Mouse (Mus musculus): ENCODE data around the gene Inip. TPM values are rescaled to one million over a fixed set of nuclear protein-coding genes. Genes with fewer than 3 reads are reported as not detected.

Gene Inip
- polyA plus RNA-seq, 1 experiment from 2014 or later: 40.4 TPM

GRCm38 (mm10) chr4:59760636-59761364 lies 40.6 kb downstream of the Inip start:
- Histone ChIP-seq H3K36me3 (no peaks in the 10 kb centered on the region), H3K9me3 (no peaks in the 10 kb centered on the region), H3K4me3 (replicated peaks) (no peak overlapping the region), H3K9ac (no peak overlapping the region), H3K27me3 (replicated peaks) (no peaks in the 10 kb centered on the region), H3K4me2 (replicated peaks) (no peak overlapping the region), H3K4me1 (replicated peaks) (peaks cover 6% of the 10 kb centered on the region; the same call in 1 of the 2 replicates), H3K27ac (no peak overlapping the region)
- WGBS: 52% methylated on average over 10 of the region's 10 CpGs
- no peak for ATAC-seq

GRCm38 (mm10) chr4:59760016-59760415 lies 41.4 kb downstream of the Inip start:
- H3K4me2 ChIP-seq (replicated peaks): no peak overlapping the region
- no peak overlapping the region for H3K27ac ChIP-seq
- 80% methylated on average over 4 of the region's 4 CpGs for WGBS
- H3K9me3 ChIP-seq: no peaks in the 10 kb centered on the region
- no peak for ATAC-seq
- no peaks in the 10 kb centered on the region for H3K27me3 ChIP-seq (replicated peaks)
- H3K4me1 ChIP-seq (replicated peaks): peaks cover 3% of the 10 kb centered on the region; the same call in 1 of the 2 replicates
- no peaks in the 10 kb centered on the region for H3K36me3 ChIP-seq
- H3K9ac ChIP-seq: no peak overlapping the region
- no peak overlapping the region for H3K4me3 ChIP-seq (replicated peaks)

- H3K4me1 ChIP-seq (replicated peaks): no peaks in the 10 kb centered on the region
- no peak overlapping the region for H3K4me3 ChIP-seq (replicated peaks)
Measured at GRCm38 (mm10) chr4:59757452-59758435, 43.6 kb downstream of the Inip start.

GRCm38 (mm10) chr4:59756332-59757082 lies 44.9 kb downstream of the Inip start:
- Histone ChIP-seq H3K4me1 (replicated peaks) (no peaks in the 10 kb centered on the region), H3K4me2 (replicated peaks) (no peak overlapping the region), H3K36me3 (no peaks in the 10 kb centered on the region), H3K4me3 (replicated peaks) (no peak overlapping the region), H3K27me3 (replicated peaks) (no peaks in the 10 kb centered on the region), H3K9me3 (no peaks in the 10 kb centered on the region), H3K9ac (no peak overlapping the region), H3K27ac (no peak overlapping the region)
- no peak for ATAC-seq
- WGBS: 86% methylated on average over 9 of the region's 9 CpGs

More at GRCm38 (mm10) chr4:59757452-59758435, 43.6 kb downstream of the Inip start:
- Histone ChIP-seq H3K27ac (no peak overlapping the region), H3K36me3 (no peaks in the 10 kb centered on the region), H3K9ac (no peak overlapping the region), H3K4me2 (replicated peaks) (no peak overlapping the region), H3K27me3 (replicated peaks) (no peaks in the 10 kb centered on the region), H3K9me3 (no peaks in the 10 kb centered on the region)
- no peak for ATAC-seq
- WGBS: 79% methylated on average over 12 of the region's 12 CpGs

GRCm38 (mm10) chr4:59753491-59754140 lies 47.8 kb downstream of the Inip start:
- no peak for ATAC-seq
- WGBS: 76% methylated on average over 13 of the region's 13 CpGs
- no peak overlapping the region for H3K4me3 ChIP-seq (replicated peaks)

GRCm38 (mm10) chr4:59739882-59740281 lies 61.5 kb downstream of the Inip start:
- Histone ChIP-seq H3K9ac (no peak overlapping the region), H3K9me3 (no peaks in the 10 kb centered on the region), H3K4me2 (replicated peaks) (no peak overlapping the region), H3K4me3 (replicated peaks) (no peak overlapping the region), H3K36me3 (no peaks in the 10 kb centered on the region), H3K27ac (no peak overlapping the region), H3K27me3 (replicated peaks) (no peaks in the 10 kb centered on the region), H3K4me1 (replicated peaks) (no peaks in the 10 kb centered on the region)
- WGBS: 45% methylated on average over 2 of the region's 2 CpGs
- no peak for ATAC-seq

More at GRCm38 (mm10) chr4:59753491-59754140, 47.8 kb downstream of the Inip start:
- H3K27me3 ChIP-seq (replicated peaks): no peaks in the 10 kb centered on the region
- H3K36me3 ChIP-seq: no peaks in the 10 kb centered on the region
- H3K9ac ChIP-seq: no peak overlapping the region
- H3K4me1 ChIP-seq (replicated peaks): no peaks in the 10 kb centered on the region
- no peak overlapping the region for H3K4me2 ChIP-seq (replicated peaks)
- no peak overlapping the region for H3K27ac ChIP-seq
- H3K9me3 ChIP-seq: no peaks in the 10 kb centered on the region

GRCm38 (mm10) chr4:59739321-59739720 lies 62.1 kb downstream of the Inip start:
- WGBS: 99% methylated on average over 4 of the region's 4 CpGs
- Histone ChIP-seq H3K4me3 (replicated peaks) (no peak overlapping the region), H3K4me2 (replicated peaks) (no peak overlapping the region), H3K27me3 (replicated peaks) (no peaks in the 10 kb centered on the region), H3K36me3 (no peaks in the 10 kb centered on the region), H3K4me1 (replicated peaks) (no peaks in the 10 kb centered on the region), H3K9me3 (no peaks in the 10 kb centered on the region), H3K9ac (no peak overlapping the region), H3K27ac (no peak overlapping the region)
- ATAC-seq: no peak

- Histone ChIP-seq H3K9ac (no peak overlapping the region), H3K4me3 (replicated peaks) (no peak overlapping the region), H3K27ac (no peak overlapping the region), H3K9me3 (no peaks in the 10 kb centered on the region), H3K4me1 (replicated peaks) (no peaks in the 10 kb centered on the region), H3K36me3 (no peaks in the 10 kb centered on the region), H3K4me2 (replicated peaks) (no peak overlapping the region), H3K27me3 (replicated peaks) (no peaks in the 10 kb centered on the region)
- ATAC-seq: no peak
- WGBS: 88% methylated on average over 7 of the region's 7 CpGs
Measured at GRCm38 (mm10) chr4:59731544-59731943, 69.8 kb downstream of the Inip start.

GRCm38 (mm10) chr4:59728839-59729238 lies 72.5 kb downstream of the Inip start:
- H3K27ac ChIP-seq: no peak overlapping the region
- no peak overlapping the region for H3K4me3 ChIP-seq (replicated peaks)
- H3K4me2 ChIP-seq (replicated peaks): no peak overlapping the region
- H3K9me3 ChIP-seq: no peaks in the 10 kb centered on the region
- ATAC-seq: no peak
- no peaks in the 10 kb centered on the region for H3K4me1 ChIP-seq (replicated peaks)
- no peak overlapping the region for H3K9ac ChIP-seq
- WGBS: 83% methylated on average over 2 of the region's 2 CpGs
- no peaks in the 10 kb centered on the region for H3K27me3 ChIP-seq (replicated peaks)
- no peaks in the 10 kb centered on the region for H3K36me3 ChIP-seq

GRCm38 (mm10) chr4:59727878-59728261 lies 73.5 kb downstream of the Inip start:
- Histone ChIP-seq H3K4me3 (replicated peaks) (no peak overlapping the region), H3K4me1 (replicated peaks) (no peaks in the 10 kb centered on the region), H3K27ac (no peak overlapping the region), H3K27me3 (replicated peaks) (no peaks in the 10 kb centered on the region), H3K4me2 (replicated peaks) (no peak overlapping the region), H3K9me3 (no peaks in the 10 kb centered on the region), H3K9ac (no peak overlapping the region), H3K36me3 (no peaks in the 10 kb centered on the region)
- 73% methylated on average over 9 of the region's 9 CpGs for WGBS
- no peak for ATAC-seq

- Histone ChIP-seq H3K4me2 (replicated peaks) (no peak overlapping the region), H3K4me1 (replicated peaks) (no peaks in the 10 kb centered on the region), H3K9me3 (no peaks in the 10 kb centered on the region), H3K27ac (no peak overlapping the region), H3K27me3 (replicated peaks) (no peaks in the 10 kb centered on the region), H3K36me3 (no peaks in the 10 kb centered on the region), H3K4me3 (replicated peaks) (no peak overlapping the region), H3K9ac (no peak overlapping the region)
- WGBS: 67% methylated on average over 5 of the region's 5 CpGs
- no peak for ATAC-seq
Measured at GRCm38 (mm10) chr4:59727187-59727877, 74.1 kb downstream of the Inip start.

All from intestine, embryonic 15.5 days (tissue).